Mouse (Mus musculus) embryonic facial prominence, embryonic 15.5 days (tissue): ENCODE measurements at regions not wholly inside any gene's neighbourhood (a gene's known extent, or its start where the extent isn't known, plus 50 kb on each side); places are given as distances from the start of the nearest gene placed in this dataset.

Experiments used
- ATAC-seq: fragments of 200-750 bp; cut with Nextera tagmentation; 2 replicates; pipeline ENCODE4 v1.8.0; 2017; ENCODE audit warnings: low read depth, moderate TSS enrichment; ENCODE audit not compliant: insufficient number of reproducible peaks, low FRiP score, low TSS enrichment
- H3K27ac ChIP-seq: fragments of 300-500 bp; sonication (generic); replicated peaks from 2 replicates; pipeline ENCODE4 v1.5.1; 2015; ENCODE audit warnings: mild to moderate bottlenecking, inconsistent platforms
- H3K27me3 ChIP-seq: fragments of 300-500 bp; sonication (generic); 2 replicates; pipeline ENCODE4 v1.6.1; 2015; ENCODE audit warnings: inconsistent platforms
- H3K36me3 ChIP-seq: fragments of 300-500 bp; sonication (generic); 2 replicates; pipeline ENCODE4 v1.6.1; 2015; ENCODE audit warnings: mild to moderate bottlenecking, inconsistent platforms
- H3K4me1 ChIP-seq: fragments of 300-500 bp; sonication (generic); 2 replicates; pipeline ENCODE4 v1.6.1; 2015; ENCODE audit warnings: inconsistent platforms
- H3K4me2 ChIP-seq: fragments of 300-500 bp; sonication (generic); replicated peaks from 2 replicates; pipeline ENCODE4 v1.6.1; 2015; ENCODE audit warnings: mild to moderate bottlenecking, inconsistent platforms
- H3K4me3 ChIP-seq: fragments of 300-500 bp; sonication (generic); replicated peaks from 2 replicates; pipeline ENCODE4 v1.5.1; 2015; ENCODE audit warnings: mild to moderate bottlenecking, inconsistent platforms
- H3K9ac ChIP-seq: fragments of 300-500 bp; sonication (generic); 2 replicates; pipeline ENCODE4 v1.6.1; 2015; ENCODE audit warnings: inconsistent platforms
- H3K9me3 ChIP-seq: fragments of 300-500 bp; sonication (generic); replicated peaks from 2 replicates; pipeline ENCODE4 v1.6.1; 2016; ENCODE audit warnings: inconsistent platforms
- WGBS: fragments of 180-500 bp; shearing (Covaris S2); methylation state at CpG from one replicate; pipeline ENCODE4 v1.1.7; 2015; 5-methylcytosine and 5-hydroxymethylcytosine counted together

DNA sequence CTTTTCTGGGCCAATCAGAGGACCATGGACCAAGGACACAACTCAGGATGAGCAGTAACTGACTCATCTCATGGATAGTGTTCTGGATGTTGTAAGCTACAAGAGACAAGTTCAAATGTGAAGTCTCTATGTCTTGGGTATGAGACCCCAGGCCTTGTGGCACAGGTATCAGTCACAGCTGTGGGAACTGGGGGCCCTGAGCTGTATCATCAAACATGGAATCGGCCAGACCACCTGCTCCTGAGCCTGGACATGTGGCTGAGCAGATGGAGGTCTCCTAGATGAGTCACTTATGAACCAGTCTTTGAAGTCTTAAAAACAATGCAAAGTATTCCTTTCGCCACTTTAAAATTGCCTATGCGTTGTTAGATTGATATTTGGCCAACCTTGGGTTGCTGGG lies 432.1 kb downstream of the Rps24 start:
- H3K9ac ChIP-seq: no peak overlapping the region
- ATAC-seq: no peak
- no peak overlapping the region for H3K4me2 ChIP-seq
- H3K4me3 ChIP-seq: no peak overlapping the region
- 89% methylated on average over 3 of the region's 3 CpGs for WGBS
- H3K9me3 ChIP-seq: no peaks in the 10 kb centered on the region
- no peaks in the 10 kb centered on the region for H3K4me1 ChIP-seq
- H3K27me3 ChIP-seq: no peaks in the 10 kb centered on the region
- H3K36me3 ChIP-seq: no peaks in the 10 kb centered on the region
- no peak overlapping the region for H3K27ac ChIP-seq

DNA sequence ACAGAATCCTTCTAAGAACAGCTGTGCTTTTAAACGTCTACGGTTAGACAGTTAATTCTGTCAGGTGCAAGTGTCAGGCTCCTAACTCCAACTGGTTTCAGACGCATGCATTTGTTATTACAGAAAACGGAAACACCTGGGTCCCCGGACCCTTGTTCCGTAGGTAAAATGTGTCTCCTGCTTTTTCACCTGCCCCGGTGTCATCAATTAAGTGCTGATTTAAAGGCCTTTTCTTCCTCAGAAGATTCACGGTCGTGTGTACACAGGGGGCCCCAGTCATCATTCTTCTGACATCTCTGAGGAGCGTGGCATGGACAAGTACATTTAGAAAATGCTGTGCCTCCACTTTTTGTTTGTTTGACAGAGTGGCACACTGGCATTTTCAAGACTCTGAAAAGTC lies 435.1 kb downstream of the Rps24 start:
- H3K27me3 ChIP-seq: no peaks in the 10 kb centered on the region
- no peaks in the 10 kb centered on the region for H3K9me3 ChIP-seq
- no peak for ATAC-seq
- H3K4me2 ChIP-seq: no peak overlapping the region
- no peak overlapping the region for H3K9ac ChIP-seq
- no peak overlapping the region for H3K4me3 ChIP-seq
- H3K4me1 ChIP-seq: peaks cover 7% of the 10 kb centered on the region; the same call in 1 of the 2 replicates
- no peak overlapping the region for H3K27ac ChIP-seq
- 67% methylated on average over 10 of the region's 10 CpGs for WGBS
- H3K36me3 ChIP-seq: no peaks in the 10 kb centered on the region

DNA sequence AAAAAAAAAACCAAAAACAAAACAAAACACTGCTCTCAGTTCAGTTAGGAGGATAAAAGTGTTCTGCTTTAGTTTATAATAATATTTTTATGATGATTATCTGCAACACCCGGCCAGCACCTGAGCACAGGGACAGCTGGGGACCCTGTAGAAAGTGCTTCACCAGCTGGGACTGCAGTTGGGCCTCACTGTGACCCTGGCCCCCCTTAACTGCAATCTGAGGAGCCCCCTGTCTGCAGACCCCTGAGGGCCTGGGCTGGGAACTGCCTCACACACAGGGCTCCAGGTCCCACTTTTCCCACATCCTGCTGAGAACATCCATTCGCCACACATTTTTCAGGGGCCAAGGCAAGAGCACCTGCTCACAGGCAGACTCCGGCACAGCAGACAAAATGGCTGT lies 437.6 kb downstream of the Rps24 start:
- no peak for ATAC-seq
- Histone ChIP-seq H3K4me1 (peaks cover 7% of the 10 kb centered on the region; the same call in 1 of the 2 replicates), H3K36me3 (no peaks in the 10 kb centered on the region), H3K9me3 (no peaks in the 10 kb centered on the region), H3K4me3 (no peak overlapping the region), H3K4me2 (no peak overlapping the region), H3K9ac (no peak overlapping the region), H3K27me3 (no peaks in the 10 kb centered on the region), H3K27ac (no peak overlapping the region)
- 46% methylated on average over 3 of the region's 3 CpGs for WGBS

DNA sequence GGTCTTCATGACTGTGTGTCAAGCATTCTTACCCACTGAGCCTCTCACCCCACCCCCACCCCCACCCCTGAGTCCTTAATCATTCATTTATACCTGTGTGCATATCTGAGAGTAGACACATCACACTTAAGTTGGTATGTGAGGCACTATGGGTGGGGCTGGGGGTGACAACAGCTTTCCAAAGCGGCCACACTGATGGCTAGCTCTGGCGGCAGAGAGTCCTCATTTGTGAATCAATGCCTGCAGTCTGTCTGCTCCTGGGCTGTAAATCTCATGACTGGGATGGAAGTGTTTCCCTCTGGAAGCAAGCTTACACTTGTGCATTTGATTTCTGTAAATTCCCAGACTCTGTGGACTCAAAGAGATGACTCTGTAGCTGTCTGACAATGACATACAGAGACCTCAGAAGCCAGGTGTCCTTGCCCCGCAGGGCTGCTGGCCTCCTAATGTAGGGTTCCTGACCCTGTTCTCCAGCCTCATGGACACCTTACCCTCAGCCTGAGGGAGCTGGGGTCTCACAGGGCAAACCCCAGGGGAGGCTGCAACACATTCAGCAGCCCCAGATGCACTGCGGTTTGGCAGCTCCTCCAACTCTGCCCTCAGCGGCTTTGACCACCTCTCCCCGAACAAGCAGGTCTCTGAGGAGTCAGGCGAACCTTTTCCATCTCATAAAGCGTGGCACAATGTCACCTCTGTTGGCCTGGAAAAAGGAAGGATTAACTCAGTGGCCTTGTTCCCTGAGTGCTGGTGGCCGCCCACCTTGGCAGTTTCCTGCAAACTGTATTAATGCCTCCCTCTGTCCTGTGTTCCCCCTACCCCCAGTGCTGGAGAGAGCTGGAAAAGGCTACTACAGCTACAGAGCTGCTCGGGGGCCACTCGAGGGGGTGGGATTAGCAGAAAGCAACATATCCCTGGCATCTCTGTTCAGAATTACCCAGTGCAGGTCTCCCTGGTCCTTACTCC lies 439.4 kb downstream of the Rps24 start:
- H3K36me3 ChIP-seq: no peaks in the 10 kb centered on the region
- WGBS: 45% methylated on average over 11 of the region's 11 CpGs
- H3K4me2 ChIP-seq: no peak overlapping the region
- H3K4me1 ChIP-seq: peaks cover 7% of the 10 kb centered on the region; the same call in 1 of the 2 replicates
- no peaks in the 10 kb centered on the region for H3K27me3 ChIP-seq
- peak; percentile 56 for ATAC-seq
- no peak overlapping the region for H3K4me3 ChIP-seq
- no peaks in the 10 kb centered on the region for H3K9me3 ChIP-seq
- H3K9ac ChIP-seq: no peak overlapping the region
- no peak overlapping the region for H3K27ac ChIP-seq

DNA sequence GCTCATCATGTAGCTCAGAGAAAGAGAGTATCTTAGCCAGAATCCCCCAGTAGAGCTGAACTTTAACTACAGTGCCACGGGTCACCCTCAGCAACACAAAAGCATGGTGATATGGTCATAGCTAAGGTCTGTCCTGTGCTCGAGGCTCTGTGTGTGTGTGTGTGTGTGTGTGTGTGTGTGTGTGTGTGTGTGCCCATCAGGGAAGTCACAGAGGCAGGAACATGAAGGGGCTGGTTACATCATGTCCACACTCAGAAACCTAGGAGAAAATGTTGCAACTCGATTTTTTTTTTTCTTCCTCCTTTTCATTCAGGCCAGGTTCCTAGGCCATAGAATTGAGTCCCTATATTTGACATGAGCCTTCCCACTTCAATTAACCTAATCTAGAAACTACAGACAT lies 441.8 kb downstream of the Rps24 start:
- Histone ChIP-seq H3K36me3 (no peaks in the 10 kb centered on the region), H3K4me3 (no peak overlapping the region), H3K27me3 (no peaks in the 10 kb centered on the region), H3K4me1 (peaks cover 7% of the 10 kb centered on the region; the same call in 1 of the 2 replicates), H3K9me3 (no peaks in the 10 kb centered on the region), H3K9ac (no peak overlapping the region), H3K4me2 (no peak overlapping the region), H3K27ac (no peak overlapping the region)
- WGBS: 72% methylated on average over 3 of the region's 3 CpGs
- no peak for ATAC-seq

DNA sequence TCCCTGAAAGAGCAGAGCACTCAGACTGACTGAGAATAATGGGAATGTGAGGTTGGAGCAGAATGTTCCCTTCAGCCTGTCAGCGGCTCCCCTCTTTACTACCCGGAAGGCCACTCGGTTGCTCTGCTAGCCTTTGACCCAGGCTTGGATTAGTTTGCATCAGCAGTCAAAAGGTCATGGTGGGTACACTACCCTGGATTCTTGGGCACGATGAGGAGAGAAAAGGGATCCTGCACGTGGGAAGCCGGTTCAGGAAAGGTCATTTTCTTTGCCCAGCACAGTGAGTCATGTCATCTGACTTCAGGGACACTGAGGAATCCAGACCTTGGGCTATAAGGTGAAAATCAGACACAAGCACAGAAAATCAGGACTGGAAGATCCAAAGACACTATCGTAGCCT lies 443.3 kb downstream of the Rps24 start:
- no peak overlapping the region for H3K4me2 ChIP-seq
- no peak overlapping the region for H3K4me3 ChIP-seq
- no peaks in the 10 kb centered on the region for H3K9me3 ChIP-seq
- ATAC-seq: no peak
- H3K9ac ChIP-seq: no peak overlapping the region
- H3K27me3 ChIP-seq: no peaks in the 10 kb centered on the region
- 33% methylated on average over 7 of the region's 7 CpGs for WGBS
- H3K36me3 ChIP-seq: no peaks in the 10 kb centered on the region
- H3K27ac ChIP-seq: no peak overlapping the region
- peaks cover 7% of the 10 kb centered on the region; the same call in 1 of the 2 replicates for H3K4me1 ChIP-seq

DNA sequence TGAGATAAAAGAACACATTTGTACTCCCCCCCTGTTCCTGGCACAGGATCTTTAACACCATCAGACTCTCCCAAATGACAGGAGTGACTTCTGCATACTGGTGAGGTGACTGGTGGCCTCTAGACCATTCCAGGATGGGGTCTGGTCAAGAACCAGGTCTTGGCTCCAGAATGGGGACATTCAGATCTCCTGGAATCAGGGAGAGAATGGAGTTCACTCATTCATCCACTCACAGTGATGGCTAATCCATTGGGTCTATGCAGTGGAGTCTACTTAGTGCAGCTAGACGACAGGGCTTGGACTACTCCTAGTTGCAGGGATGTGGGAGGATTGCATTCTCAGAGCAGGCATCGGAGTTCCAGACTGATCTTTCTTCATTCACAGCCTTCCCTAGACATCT lies 451.0 kb downstream of the Rps24 start:
- H3K4me1 ChIP-seq: peaks cover 7% of the 10 kb centered on the region; the same call in 1 of the 2 replicates
- no peaks in the 10 kb centered on the region for H3K9me3 ChIP-seq
- 89% methylated on average over 2 of the region's 2 CpGs for WGBS
- H3K36me3 ChIP-seq: no peaks in the 10 kb centered on the region
- no peak overlapping the region for H3K4me2 ChIP-seq
- ATAC-seq: no peak
- H3K27ac ChIP-seq: no peak overlapping the region
- no peaks in the 10 kb centered on the region for H3K27me3 ChIP-seq
- no peak overlapping the region for H3K4me3 ChIP-seq
- no peak overlapping the region for H3K9ac ChIP-seq

DNA sequence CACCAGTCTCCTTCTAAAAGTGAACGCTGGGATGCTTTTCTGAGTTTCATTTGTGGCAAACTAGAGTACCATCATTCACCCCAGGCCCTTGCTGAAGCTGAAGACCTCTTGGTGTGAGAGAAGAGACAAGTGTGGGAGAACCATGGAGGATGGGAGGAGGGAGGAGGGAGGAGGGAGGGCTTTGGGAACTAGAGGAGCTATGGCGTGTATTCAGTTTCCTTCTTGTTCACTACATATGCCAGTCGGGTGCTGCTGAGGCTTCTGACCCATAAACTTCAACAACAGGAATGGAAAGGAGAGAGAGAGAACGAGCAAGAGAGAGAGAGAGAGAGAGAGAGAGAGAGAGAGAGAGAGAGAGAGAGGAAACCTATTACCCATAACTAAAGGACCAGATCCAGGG lies 452.1 kb downstream of the Rps24 start:
- Histone ChIP-seq H3K4me2 (no peak overlapping the region), H3K4me1 (peaks cover 7% of the 10 kb centered on the region; the same call in 1 of the 2 replicates), H3K27me3 (no peaks in the 10 kb centered on the region), H3K36me3 (no peaks in the 10 kb centered on the region), H3K27ac (0 out of 2 replicates have a peak overlapping the region, but pooled peaks have one; percentile 28), H3K9ac (no peak overlapping the region), H3K9me3 (no peaks in the 10 kb centered on the region), H3K4me3 (no peak overlapping the region)
- no peak for ATAC-seq
- WGBS: 73% methylated on average over 4 of the region's 4 CpGs

DNA sequence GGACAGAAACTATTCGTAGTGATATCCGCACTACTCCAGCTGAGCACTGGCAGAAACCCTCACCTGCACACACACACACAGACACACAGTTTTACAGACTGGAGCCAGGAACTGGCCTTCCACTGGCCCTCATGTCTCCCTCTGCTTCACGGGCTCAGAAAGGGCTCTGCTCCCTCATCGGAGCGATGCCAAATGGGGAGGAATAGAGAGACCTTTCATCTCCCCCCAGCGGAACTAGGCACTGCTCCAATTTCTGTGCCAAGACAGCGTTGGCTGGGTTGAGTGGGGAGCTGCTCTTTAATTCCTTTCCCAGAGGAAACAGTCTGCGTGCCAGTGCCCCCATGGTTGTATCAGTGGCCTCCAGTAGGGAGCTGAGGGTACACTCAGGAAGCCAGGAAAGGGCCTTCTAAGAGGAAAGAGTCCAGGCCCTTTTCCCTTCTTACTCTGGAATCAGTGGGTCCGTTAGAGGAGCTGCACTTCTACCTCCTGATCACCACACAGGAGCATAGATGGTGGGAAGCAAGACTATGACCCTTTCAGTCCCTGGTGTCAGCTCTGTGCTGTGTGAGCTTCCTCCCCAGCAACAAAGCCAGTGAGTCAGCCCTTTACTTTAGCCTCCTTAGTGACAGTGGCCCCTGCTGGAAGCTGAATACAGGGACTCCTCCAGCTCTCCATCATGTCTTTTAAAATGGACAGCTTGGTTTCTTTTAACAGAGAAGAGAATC lies 452.7 kb downstream of the Rps24 start:
- H3K4me2 ChIP-seq: no peak overlapping the region
- 61% methylated on average over 9 of the region's 9 CpGs for WGBS
- no peaks in the 10 kb centered on the region for H3K9me3 ChIP-seq
- H3K27ac ChIP-seq: peak overlapping the region; percentile 28; the same call in 1 of the 2 replicates
- no peaks in the 10 kb centered on the region for H3K36me3 ChIP-seq
- no peaks in the 10 kb centered on the region for H3K27me3 ChIP-seq
- no peak overlapping the region for H3K9ac ChIP-seq
- H3K4me3 ChIP-seq: no peak overlapping the region
- ATAC-seq: peak; percentile 70
- peaks cover 7% of the 10 kb centered on the region; the same call in 1 of the 2 replicates for H3K4me1 ChIP-seq

DNA sequence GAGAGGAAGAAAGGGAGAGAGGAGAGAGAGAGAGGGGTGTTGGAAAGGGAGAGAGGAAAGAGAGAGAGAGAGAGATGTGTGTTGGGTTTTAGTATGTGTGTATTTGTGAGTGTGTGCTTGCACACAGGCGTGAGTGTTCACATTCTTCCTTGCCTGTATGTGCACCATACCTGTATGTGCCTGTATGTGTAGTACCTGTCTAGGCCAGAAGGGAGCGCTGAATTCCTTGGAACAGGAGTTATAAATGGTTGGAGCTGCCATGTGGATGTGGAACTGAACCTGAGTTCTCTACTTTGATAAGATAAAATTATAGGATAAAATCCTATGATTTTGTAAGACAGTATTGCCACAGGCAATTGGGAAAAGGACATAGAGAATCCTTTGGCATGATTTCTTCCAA lies 458.8 kb downstream of the Rps24 start:
- Histone ChIP-seq H3K9ac (no peak overlapping the region), H3K27me3 (no peaks in the 10 kb centered on the region), H3K36me3 (no peaks in the 10 kb centered on the region), H3K4me2 (no peak overlapping the region), H3K4me1 (no peaks in the 10 kb centered on the region), H3K27ac (no peak overlapping the region), H3K9me3 (no peaks in the 10 kb centered on the region), H3K4me3 (no peak overlapping the region)
- WGBS: 47% methylated on average over 2 of the region's 2 CpGs
- no peak for ATAC-seq

DNA sequence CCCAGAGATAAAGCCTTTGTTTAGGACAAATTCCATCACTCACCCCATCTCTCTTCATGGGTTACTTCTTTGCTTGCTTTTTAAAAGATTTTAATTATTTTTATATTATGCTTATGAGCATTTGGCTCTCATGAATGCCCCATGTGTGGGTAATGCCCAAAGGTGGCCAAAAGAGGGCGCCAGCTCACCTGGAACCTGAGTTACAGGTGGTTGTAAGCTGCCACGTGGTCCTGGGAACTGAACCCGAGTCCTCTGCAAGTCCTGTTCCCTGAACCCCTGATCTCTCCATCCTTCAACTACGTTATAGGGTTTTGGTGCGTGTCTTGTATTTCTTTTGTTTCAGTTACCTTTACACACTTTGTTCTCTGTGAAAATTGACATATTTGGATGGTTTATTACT lies 460.2 kb downstream of the Rps24 start:
- WGBS: 90% methylated on average over 5 of the region's 5 CpGs
- no peak for ATAC-seq
- H3K36me3 ChIP-seq: no peaks in the 10 kb centered on the region
- no peaks in the 10 kb centered on the region for H3K4me1 ChIP-seq
- H3K27me3 ChIP-seq: no peaks in the 10 kb centered on the region
- H3K27ac ChIP-seq: no peak overlapping the region
- no peak overlapping the region for H3K4me3 ChIP-seq
- no peak overlapping the region for H3K9ac ChIP-seq
- no peaks in the 10 kb centered on the region for H3K9me3 ChIP-seq
- H3K4me2 ChIP-seq: no peak overlapping the region
